In the genomic region with DNA sequence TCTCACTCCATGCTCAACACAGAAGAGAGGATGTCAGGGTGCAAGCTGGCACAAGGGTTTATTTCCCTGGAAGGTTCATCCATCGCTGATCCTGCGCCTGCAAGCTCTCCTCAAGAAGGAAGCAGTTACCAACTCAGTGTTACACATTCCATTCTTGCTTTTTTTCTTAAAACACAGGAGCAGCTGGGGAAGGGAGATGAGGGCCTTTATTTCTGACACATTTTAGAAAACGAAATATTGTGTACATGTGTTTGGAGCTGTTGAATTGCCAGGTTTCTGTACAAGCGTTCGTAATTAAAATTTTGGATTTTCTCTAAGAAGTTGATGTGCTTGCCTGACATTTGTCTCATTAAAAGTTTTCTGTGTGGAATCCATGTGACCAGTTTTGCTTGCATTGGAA, we compare ENCODE assay signal across 15 mouse cellular contexts.
DNase-seq lines count a peak whose midpoint lies in the region; ATAC-seq and TF ChIP-seq lines count a peak whose summit lies in the region.
"Had no signal": no experiment of that assay in that cellular context is flagged by ENCODE, and none has a peak within 500 bp of the region (broad histone marks: within the 10 kb centered on the region; RNA-seq: fewer than 3 reads in every experiment).

No protein-coding gene starts in this region.

- no peak for ATAC-seq in hindbrain, embryonic 13.5 days (ENCODE audit: low FRiP score)
- no peak for ATAC-seq in hindbrain, embryonic 16.5 days
- no peak for ATAC-seq in lung, postnatal 0 days
- no peak for ATAC-seq in limb, embryonic 15.5 days (ENCODE audit: insufficient number of reproducible peaks, low FRiP score, low TSS enrichment, low read depth)
- ATAC-seq: forebrain, embryonic 13.5 days had no signal

- intact Hi-C loops in gastrocnemius, adult 2 months (cut with DNase I), result loop anchor here (2.0 kb wide), 1 partner anchor 26 kb away; no protein-coding TSS in a partner anchor

- no peaks in the 10 kb centered on the region for H3K27me3 ChIP-seq in hindbrain, embryonic 13.5 days
- no peaks in the 10 kb centered on the region for H3K27me3 ChIP-seq in hindbrain, embryonic 16.5 days (replicated peaks; ENCODE audit: control insufficient read depth, insufficient read depth, low read length)
- no peaks in the 10 kb centered on the region for H3K27me3 ChIP-seq in lung, postnatal 0 days (replicated peaks; ENCODE audit: insufficient read depth, low read length)
- no peaks in the 10 kb centered on the region for H3K27me3 ChIP-seq in limb, embryonic 15.5 days
- H3K27me3 ChIP-seq: forebrain, embryonic 13.5 days; hindbrain, embryonic 12.5 days; limb, embryonic 12.5 days had no signal

- H3K4me3 ChIP-seq in gastrocnemius, adult 2 months, result no peak overlapping the region
- no peak overlapping the region for H3K4me3 ChIP-seq in hindbrain, embryonic 13.5 days
- no peak overlapping the region for H3K4me3 ChIP-seq in hindbrain, embryonic 16.5 days (ENCODE audit: low read length)
- no peak overlapping the region for H3K4me3 ChIP-seq in lung, postnatal 0 days (ENCODE audit: low read depth, low read length)
- no peak overlapping the region for H3K4me3 ChIP-seq in limb, embryonic 15.5 days
- H3K4me3 ChIP-seq: forebrain, embryonic 13.5 days; hindbrain, embryonic 12.5 days; limb, embryonic 12.5 days had no signal

- no peak for TF ChIP-seq EP300 in lung, postnatal 0 days (IDR thresholded peaks at IDR 0.05)

- peaks cover 27% of the 10 kb centered on the region for H3K36me3 ChIP-seq in hindbrain, embryonic 13.5 days
- 0 out of 2 replicates have a peak, but pooled peaks cover 4% of the 10 kb centered on the region for H3K36me3 ChIP-seq in hindbrain, embryonic 16.5 days (ENCODE audit: control insufficient read depth, insufficient read depth, low read length)
- no peaks in the 10 kb centered on the region for H3K36me3 ChIP-seq in lung, postnatal 0 days (ENCODE audit: insufficient read depth, low read length)
- peaks cover 31% of the 10 kb centered on the region for H3K36me3 ChIP-seq in limb, embryonic 15.5 days

- 0 out of 2 replicates have a peak overlapping the region, but pooled peaks have one; percentile 29 for H3K9ac ChIP-seq in hindbrain, embryonic 13.5 days
- H3K9ac ChIP-seq in hindbrain, embryonic 16.5 days (ENCODE audit: low read depth, low read length), result no peak overlapping the region
- no peak overlapping the region for H3K9ac ChIP-seq in lung, postnatal 0 days (replicated peaks; ENCODE audit: low read depth)
- no peak overlapping the region for H3K9ac ChIP-seq in limb, embryonic 15.5 days
- H3K9ac ChIP-seq: forebrain, embryonic 13.5 days; hindbrain, embryonic 12.5 days; limb, embryonic 12.5 days had no signal

- H3K4me2 ChIP-seq in hindbrain, embryonic 13.5 days, result no peak overlapping the region
- H3K4me2 ChIP-seq in hindbrain, embryonic 16.5 days (ENCODE audit: low read length), result no peak overlapping the region
- H3K4me2 ChIP-seq in lung, postnatal 0 days (replicated peaks; ENCODE audit: low read depth, low read length), result no peak overlapping the region
- no peak overlapping the region for H3K4me2 ChIP-seq in limb, embryonic 15.5 days
- H3K4me2 ChIP-seq: forebrain, embryonic 13.5 days; hindbrain, embryonic 12.5 days; limb, embryonic 12.5 days had no signal

- no peak for TF ChIP-seq CTCF in gastrocnemius, adult 2 months (IDR thresholded peaks at IDR 0.05)
- no peak for TF ChIP-seq CTCF in lung, postnatal 0 days (IDR thresholded peaks at IDR 0.05)

- H3K4me1 ChIP-seq in hindbrain, embryonic 13.5 days (replicated peaks), result peaks cover 39% of the 10 kb centered on the region
- H3K4me1 ChIP-seq in hindbrain, embryonic 16.5 days (ENCODE audit: control insufficient read depth, insufficient read depth, low read depth, low read length), result peaks cover 23% of the 10 kb centered on the region
- H3K4me1 ChIP-seq in lung, postnatal 0 days (ENCODE audit: insufficient read depth, low read depth, low read length), result peaks cover 36% of the 10 kb centered on the region; the same call in 1 of the 2 replicates
- H3K4me1 ChIP-seq in limb, embryonic 15.5 days, result peaks cover 38% of the 10 kb centered on the region

- H3K9me3 ChIP-seq in hindbrain, embryonic 13.5 days, result no peaks in the 10 kb centered on the region
- no peaks in the 10 kb centered on the region for H3K9me3 ChIP-seq in hindbrain, embryonic 16.5 days (ENCODE audit: control insufficient read depth, low read length)
- H3K9me3 ChIP-seq in lung, postnatal 0 days (ENCODE audit: low read length), result no peaks in the 10 kb centered on the region
- no peaks in the 10 kb centered on the region for H3K9me3 ChIP-seq in limb, embryonic 15.5 days
- H3K9me3 ChIP-seq: forebrain, embryonic 13.5 days; hindbrain, embryonic 12.5 days; limb, embryonic 12.5 days had no signal

- peak overlapping the region; percentile 43; the same call in 1 of the 2 replicates for H3K27ac ChIP-seq in gastrocnemius, adult 2 months
- H3K27ac ChIP-seq in hindbrain, embryonic 13.5 days, result peak overlapping the region; percentile 70
- no peak overlapping the region; the same call in 1 of the 2 replicates for H3K27ac ChIP-seq in hindbrain, embryonic 16.5 days (ENCODE audit: low read depth, low read length)
- 0 out of 2 replicates have a peak overlapping the region, but pooled peaks have one; percentile 51 for H3K27ac ChIP-seq in lung, postnatal 0 days (ENCODE audit: low read length)
- H3K27ac ChIP-seq in limb, embryonic 15.5 days, result peak overlapping the region; percentile 39; the same call in 1 of the 2 replicates
- H3K27ac ChIP-seq: forebrain, embryonic 13.5 days; limb, embryonic 12.5 days had no signal

- DNase-seq in gastrocnemius, adult 2 months, result no peak
- no peak for DNase-seq in gastrocnemius, postnatal 10 days
- no peak for DNase-seq in lung, postnatal 0 days (ENCODE audit: low spot score)
- DNase-seq in lung, postnatal 4 days, result no peak
- DNase-seq: gastrocnemius, postnatal 25 days; kidney, adult 9 months; midbrain, embryonic 14.5 days; right cerebral cortex, postnatal 14 days; thymus, adult 18-20 months had no signal

- WGBS in hindbrain, embryonic 13.5 days, result 92% methylated on average over 5 of the region's 5 CpGs
- WGBS in hindbrain, embryonic 16.5 days, result 88% methylated on average over 5 of the region's 5 CpGs
- 77% methylated on average over 5 of the region's 5 CpGs for WGBS in lung, postnatal 0 days
- 78% methylated on average over 5 of the region's 5 CpGs for WGBS in limb, embryonic 15.5 days
